Mouse (Mus musculus) myocyte (in vitro differentiated cells): ENCODE data around the gene Slc4a1.

Source experiments
- CEBPB ChIP-seq: IDR thresholded peaks from 2 replicates; pipeline ENCODE4 v1.6.1; 2011; ENCODE audit warnings: mild to moderate bottlenecking, moderate library complexity; ENCODE audit not compliant: poor library complexity, insufficient read depth, severe bottlenecking
- MAX ChIP-seq: IDR thresholded peaks from one replicate; pipeline ENCODE4 v1.6.1; 2011; ENCODE audit warnings: low read depth, mild to moderate bottlenecking, control low read depth
- MYOD1 ChIP-seq, 3 experiments: IDR thresholded peaks; one replicate each; pipeline ENCODE4 v1.6.1; 2011; ENCODE audit warnings: control low read depth in 2 of 3, low read depth in 2 of 3, mild to moderate bottlenecking in 2 of 3, moderate library complexity in 1 of 3; ENCODE audit not compliant: insufficient read length in 2 of 3, control insufficient read depth in 1 of 3
- POLR2A ChIP-seq: IDR thresholded peaks from one replicate; pipeline ENCODE4 v1.6.1; 2011; ENCODE audit warnings: low read depth, mild to moderate bottlenecking, control low read depth, moderate library complexity; ENCODE audit not compliant: insufficient read length
- USF1 ChIP-seq: IDR thresholded peaks from one replicate; pipeline ENCODE4 v1.6.1; 2011; ENCODE audit warnings: low read depth, mild to moderate bottlenecking, control low read depth, moderate library complexity

DNA sequence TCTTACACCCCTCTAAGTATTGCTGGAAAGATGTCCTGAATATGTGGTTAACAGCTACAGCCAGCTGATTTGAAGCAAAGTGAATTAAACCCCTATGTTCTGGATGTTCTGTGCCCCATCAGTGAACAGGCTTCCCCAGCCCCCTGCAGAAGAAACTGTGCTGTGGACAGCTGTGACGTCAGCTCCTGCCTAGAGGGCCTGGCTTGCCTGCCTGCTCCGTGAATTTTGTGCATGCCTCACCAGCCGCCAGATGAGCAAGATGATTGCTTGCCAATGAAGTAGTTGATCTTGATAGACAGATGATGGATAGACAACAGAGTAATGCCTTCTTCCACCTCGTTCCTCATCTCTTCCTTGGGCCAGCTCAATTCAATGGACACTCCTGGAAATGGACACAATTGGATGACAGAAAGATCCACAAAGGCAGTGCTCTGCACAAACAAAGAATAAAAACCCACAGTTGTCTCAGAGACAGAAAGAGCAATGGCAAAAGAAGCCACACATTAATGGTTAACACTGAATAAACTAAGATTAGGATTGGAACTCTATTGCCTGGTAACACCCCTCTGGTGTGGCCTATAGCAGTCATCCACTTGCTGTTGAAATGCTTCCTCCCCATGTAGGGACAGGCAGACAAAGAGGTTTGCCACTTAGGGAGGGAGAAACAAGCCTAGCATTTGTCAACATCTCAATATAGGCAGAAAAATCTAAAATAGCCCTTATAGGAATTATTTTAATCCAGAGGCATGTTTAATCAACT is 15.5 kb upstream of the Slc4a1 start:
- no peak for TF ChIP-seq MAX
- TF ChIP-seq POLR2A, result no peak
- TF ChIP-seq MYOD1 (IDR thresholded peaks at IDR 0.05; ENCODE audit: control insufficient read depth in 1 of 3, insufficient read length in 2 of 3, low read depth in 2 of 3), result no peak
- no peak for TF ChIP-seq USF1
- TF ChIP-seq CEBPB, result no peak
